ENCODE assay signal across 13 mouse cellular contexts in the genomic region with DNA sequence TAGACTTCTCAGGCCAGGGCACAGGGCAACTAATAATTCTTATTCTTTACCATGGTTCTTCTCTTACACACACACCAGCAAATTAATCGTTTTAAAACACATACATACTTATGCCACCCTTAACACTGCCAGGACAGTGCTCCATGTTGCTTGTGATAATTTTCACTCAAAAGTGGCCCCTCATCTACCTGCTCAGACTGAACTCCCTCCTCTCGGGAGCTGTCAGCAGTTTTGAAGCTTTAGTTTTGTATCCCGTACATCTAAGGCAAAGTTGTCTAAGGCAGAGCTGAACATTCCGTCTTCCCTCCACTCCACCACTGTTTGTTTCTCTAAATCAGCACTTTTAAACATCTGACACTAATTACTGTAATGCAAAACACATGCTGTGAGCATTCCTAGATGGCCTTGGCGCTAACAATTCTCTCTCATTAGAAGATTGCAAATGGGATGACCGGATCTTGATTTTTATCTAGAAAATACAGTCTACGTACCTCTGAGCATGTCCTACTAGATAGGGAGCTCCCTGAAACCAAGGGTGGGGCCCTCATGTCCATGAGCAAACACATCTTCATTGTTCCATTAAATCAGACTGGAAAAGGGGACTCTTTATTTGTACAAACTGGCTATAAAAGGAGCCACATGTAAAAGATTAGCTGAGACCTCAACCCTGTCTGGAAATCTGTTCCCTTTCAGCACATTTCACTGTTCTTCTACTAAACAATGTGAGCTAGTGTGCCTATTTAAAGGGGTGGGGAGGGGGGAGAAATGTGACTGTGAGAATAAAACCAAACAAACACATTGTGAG.
DNase-seq lines count a peak whose midpoint lies in the region; ATAC-seq and TF ChIP-seq lines count a peak whose summit lies in the region.
"Had no signal": no experiment of that assay in that cellular context is flagged by ENCODE, and none has a peak within 500 bp of the region (broad histone marks: within the 10 kb centered on the region; RNA-seq: fewer than 3 reads in every experiment).

No protein-coding gene starts in this region.

- no peaks in the 10 kb centered on the region for H3K4me1 ChIP-seq in hindbrain, postnatal 0 days (ENCODE audit: insufficient read depth, low read length)
- H3K4me1 ChIP-seq in neural tube, embryonic 13.5 days (replicated peaks), result peaks cover 18% of the 10 kb centered on the region

- H3K9me3 ChIP-seq in hindbrain, postnatal 0 days (ENCODE audit: low read length), result no peaks in the 10 kb centered on the region
- H3K9me3 ChIP-seq in neural tube, embryonic 13.5 days, result no peaks in the 10 kb centered on the region
- H3K9me3 ChIP-seq: heart, embryonic 13.5 days had no signal

- peak; percentile 7 for DNase-seq in kidney, adult 9 months
- no peak for DNase-seq in kidney, adult 18-20 months
- DNase-seq in embryo, embryonic 11.5 days (ENCODE audit: low read depth, low spot score), result peak; percentile 37
- DNase-seq in hindbrain, postnatal 0 days (ENCODE audit: low spot score), result peak; percentile 21
- no peak for DNase-seq in frontal cortex, postnatal 10 days (ENCODE audit: low spot score in 2 of 2)
- DNase-seq: right cerebral cortex, postnatal 14 days had no signal

- ATAC-seq in hindbrain, postnatal 0 days, result no peak
- ATAC-seq in neural tube, embryonic 13.5 days (ENCODE audit: low read depth), result no peak
- ATAC-seq in frontal cortex, adult (ENCODE audit: low TSS enrichment), result no peak
- ATAC-seq: midbrain, embryonic 16.5 days had no signal

- no peak overlapping the region for H3K4me2 ChIP-seq in hindbrain, postnatal 0 days (ENCODE audit: low read depth, low read length)
- no peak overlapping the region for H3K4me2 ChIP-seq in neural tube, embryonic 13.5 days
- H3K4me2 ChIP-seq: heart, embryonic 13.5 days had no signal

- no peaks in the 10 kb centered on the region for H3K36me3 ChIP-seq in hindbrain, postnatal 0 days (ENCODE audit: insufficient read depth, low read length)
- no peaks in the 10 kb centered on the region for H3K36me3 ChIP-seq in neural tube, embryonic 13.5 days
- H3K36me3 ChIP-seq: heart, embryonic 13.5 days had no signal

- no peak overlapping the region for H3K27ac ChIP-seq in hindbrain, postnatal 0 days
- peak overlapping the region; percentile 54; the same call in 1 of the 2 replicates for H3K27ac ChIP-seq in neural tube, embryonic 13.5 days (replicated peaks)
- H3K27ac ChIP-seq: heart, embryonic 13.5 days; layer of hippocampus, adult 2 months; liver, embryonic 14.5 days had no signal

- no peak overlapping the region for H3K4me3 ChIP-seq in hindbrain, postnatal 0 days (ENCODE audit: low read length)
- no peak overlapping the region for H3K4me3 ChIP-seq in neural tube, embryonic 13.5 days
- H3K4me3 ChIP-seq: heart, embryonic 13.5 days; layer of hippocampus, adult 2 months had no signal

- H3K9ac ChIP-seq in hindbrain, postnatal 0 days (replicated peaks; ENCODE audit: low read length), result no peak overlapping the region
- no peak overlapping the region for H3K9ac ChIP-seq in neural tube, embryonic 13.5 days
- H3K9ac ChIP-seq: heart, embryonic 13.5 days; liver, embryonic 14.5 days had no signal

- WGBS in hindbrain, postnatal 0 days, result 64% methylated on average over 7 of the region's 7 CpGs
- WGBS in neural tube, embryonic 13.5 days, result 60% methylated on average over 7 of the region's 7 CpGs

- no peak for TF ChIP-seq CTCF in hindbrain, postnatal 0 days (IDR thresholded peaks at IDR 0.05; ENCODE audit: low read depth)

- H3K27me3 ChIP-seq in hindbrain, postnatal 0 days (ENCODE audit: insufficient read depth, low read length), result no peaks in the 10 kb centered on the region
- no peaks in the 10 kb centered on the region for H3K27me3 ChIP-seq in neural tube, embryonic 13.5 days
- H3K27me3 ChIP-seq: CH12.LX; heart, embryonic 13.5 days had no signal

Comparison
In these comparisons a context has a peak if more than half of its experiments do, and no peak if none do; other contexts are left out.
1. DNase-seq: peak in kidney, adult 9 months (single experiment), embryo, embryonic 11.5 days (single experiment) and hindbrain, postnatal 0 days (single experiment); none in kidney, adult 18-20 months (single experiment) and frontal cortex, postnatal 10 days (0 of 2).